Mouse (Mus musculus) spleen, adult 18-20 months (tissue): Measurements from ENCODE around the gene Comt.

Experiments
- DNase-seq, 2 experiments: peaks; one replicate each; pipeline ENCODE4 v3.0.0; 2022; ENCODE audit warnings: mixed read lengths in 2 of 2

Comt gene

DNA sequence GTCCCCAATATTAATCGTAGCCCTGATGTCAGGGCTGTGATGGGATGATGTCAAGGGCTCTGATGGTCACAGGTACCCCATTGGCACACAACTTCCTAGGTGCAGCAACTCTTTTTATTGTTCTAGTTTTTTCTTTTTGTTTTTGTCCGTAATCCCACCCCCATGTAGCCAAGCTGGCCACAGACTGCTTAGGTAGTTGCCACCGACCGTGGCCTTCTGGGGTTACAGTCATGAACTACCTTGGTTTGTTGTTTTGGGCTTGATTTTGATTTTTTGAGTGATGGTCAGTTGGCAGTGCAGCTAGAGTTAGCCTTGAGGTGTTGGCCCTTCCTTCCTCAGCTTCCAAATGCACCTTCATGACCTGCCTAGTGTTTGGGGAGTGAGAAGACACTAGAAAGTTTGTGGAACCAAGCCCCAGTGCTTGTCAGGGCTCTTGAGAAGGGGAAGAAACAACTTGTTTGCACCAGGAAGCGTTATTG is at the start of gene Comt:
TSS of gene Comt (minus strand) at position 51 of the 479 bp plus-strand sequence.
- no peak for DNase-seq

DNA sequence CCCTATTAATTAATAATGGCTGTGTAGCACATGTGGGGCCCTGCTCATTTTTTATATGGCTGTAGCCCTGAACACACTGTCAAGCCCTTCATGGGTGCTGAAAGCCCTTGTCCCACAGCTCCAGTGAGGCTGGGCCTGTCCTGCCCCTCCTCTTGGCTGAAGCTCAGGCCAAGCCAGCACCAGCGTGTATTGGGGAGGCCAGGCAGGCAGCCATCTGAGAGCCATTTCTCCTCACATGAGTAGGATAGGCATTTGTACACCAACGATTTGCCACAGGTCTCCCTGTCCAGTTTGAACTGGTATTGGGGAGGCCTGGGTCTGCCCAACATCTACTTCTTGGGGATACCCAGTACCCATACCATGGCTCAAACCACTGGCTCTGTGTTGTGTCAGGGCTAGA is 47.4 kb upstream of the Comt start:
- no peak for DNase-seq

DNA sequence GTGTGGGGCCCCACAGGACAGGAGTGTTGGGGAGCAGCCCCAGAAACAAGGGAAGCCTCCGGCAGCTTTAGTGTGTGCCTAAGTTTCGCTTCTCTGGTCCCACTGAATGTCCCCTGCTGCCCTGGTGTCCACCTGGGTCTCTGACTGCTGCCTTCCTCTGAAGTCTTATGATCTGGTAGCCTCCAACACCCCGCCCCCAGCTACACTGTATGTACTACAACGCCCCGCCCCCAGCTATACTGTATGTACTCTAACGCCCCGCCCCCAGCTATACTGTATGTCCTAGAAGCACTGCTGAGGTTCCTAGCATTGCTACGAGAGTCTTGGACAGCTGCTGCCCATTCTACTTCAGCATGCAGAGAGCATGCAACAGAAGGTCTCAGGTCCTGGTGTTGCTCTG is 46.3 kb upstream of the Comt start:
- no peak for DNase-seq

DNA sequence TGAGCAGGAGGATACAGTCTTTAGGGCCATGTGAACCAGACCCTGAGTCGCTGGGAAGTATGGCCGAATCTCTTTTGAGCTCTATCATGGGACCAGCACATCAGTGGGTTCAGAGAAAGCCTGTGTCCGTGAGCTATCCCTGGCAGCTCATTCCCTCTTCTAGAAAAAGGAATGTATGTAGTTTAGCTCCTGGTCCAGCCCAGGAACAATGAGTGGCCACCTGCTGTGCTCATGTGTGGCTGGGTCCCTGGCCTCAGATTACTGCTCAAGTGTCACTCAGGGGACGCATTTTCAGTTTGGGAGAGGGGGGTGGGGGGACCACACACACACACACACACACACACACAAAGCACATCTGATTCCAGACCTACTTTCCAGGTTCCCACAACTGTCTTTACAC is 45.8 kb upstream of the Comt start:
- no peak for DNase-seq

DNA sequence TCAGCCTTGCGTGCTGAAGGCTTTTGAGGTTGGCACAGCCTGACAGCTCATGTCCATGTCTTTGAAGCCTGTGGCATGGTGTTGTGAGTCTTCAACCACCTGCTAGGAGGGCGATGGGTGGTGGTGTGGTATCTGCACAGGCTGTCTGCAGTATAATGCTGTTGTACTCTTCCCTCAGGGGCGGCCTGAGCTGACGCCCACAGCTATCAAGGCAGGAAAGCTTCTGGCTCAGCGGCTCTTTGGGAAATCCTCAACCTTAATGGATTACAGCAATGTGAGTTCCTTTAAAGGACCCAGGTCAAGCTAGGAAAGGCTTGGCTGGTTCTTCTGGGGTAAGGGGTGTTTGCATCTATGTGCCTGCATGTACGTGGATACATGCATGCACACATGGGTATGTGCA is 45.3 kb upstream of the Comt start:
- no peak for DNase-seq

DNA sequence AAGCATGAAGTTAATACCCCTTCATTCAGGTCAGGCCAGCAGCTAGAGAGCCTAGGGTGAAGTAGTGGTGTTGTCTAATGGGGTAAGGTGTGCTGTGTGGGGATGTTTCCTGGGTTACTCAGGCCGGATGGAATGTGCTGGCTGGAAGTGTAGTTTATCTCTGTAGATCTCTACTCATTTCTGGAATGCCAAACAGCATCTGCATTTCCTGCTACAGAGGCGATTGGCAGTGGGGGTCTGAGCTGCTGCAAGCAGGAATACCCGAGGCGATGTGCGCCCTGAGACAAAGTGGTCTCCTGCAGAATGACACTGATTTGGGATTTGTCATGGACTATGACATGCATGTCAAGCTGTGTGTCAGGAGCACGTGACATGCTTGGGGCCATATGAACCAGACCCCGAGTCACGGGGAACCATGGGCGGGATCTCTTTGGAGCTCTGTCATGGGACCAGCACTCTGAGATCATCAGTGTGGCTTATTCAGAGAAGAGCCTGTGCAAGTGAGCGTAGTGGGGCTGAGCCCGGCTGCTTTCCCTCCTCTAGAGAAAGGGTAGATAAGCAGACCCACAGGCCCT is 44.8 kb upstream of the Comt start:
- no peak for DNase-seq

DNA sequence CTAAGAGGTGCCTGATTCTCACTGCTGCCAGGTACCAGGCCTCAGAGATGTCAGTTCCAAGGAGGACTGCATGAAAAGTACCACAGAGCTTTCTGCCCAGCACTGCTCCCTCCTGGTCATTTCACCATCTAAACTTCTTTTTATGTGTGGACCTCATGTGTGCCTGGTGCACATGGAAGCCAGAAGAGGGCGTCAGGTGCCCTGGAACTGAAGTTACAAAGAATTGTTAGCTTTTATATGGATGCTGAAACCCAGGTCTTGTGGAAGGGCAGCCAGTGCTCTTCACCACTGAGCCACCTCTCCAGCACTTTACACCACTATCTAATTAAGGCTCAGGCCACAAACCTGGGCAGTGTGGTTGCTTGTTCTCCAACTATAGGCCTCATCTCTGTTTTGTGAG is 44.2 kb upstream of the Comt start:
- no peak for DNase-seq

DNA sequence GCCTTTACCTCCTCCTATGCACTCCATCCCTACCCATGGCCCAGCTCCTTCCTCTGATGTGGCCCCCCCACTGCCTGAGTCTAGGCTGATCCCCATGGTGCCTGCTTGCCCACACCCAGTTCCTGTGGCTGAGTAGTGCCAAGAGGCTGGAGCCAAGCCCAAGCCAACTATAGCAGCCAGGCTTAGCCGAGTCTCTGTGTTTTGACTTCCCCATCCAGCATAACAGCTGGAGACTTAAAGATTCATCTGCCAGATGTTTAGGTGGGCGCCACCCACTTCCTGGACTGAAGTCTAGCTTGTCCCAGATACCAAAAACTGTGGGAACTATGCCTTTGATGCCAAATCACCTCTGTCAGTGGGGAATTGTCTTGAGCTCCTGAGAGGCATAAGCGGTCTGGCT is 37.6 kb upstream of the Comt start:
- DNase-seq: no peak

DNA sequence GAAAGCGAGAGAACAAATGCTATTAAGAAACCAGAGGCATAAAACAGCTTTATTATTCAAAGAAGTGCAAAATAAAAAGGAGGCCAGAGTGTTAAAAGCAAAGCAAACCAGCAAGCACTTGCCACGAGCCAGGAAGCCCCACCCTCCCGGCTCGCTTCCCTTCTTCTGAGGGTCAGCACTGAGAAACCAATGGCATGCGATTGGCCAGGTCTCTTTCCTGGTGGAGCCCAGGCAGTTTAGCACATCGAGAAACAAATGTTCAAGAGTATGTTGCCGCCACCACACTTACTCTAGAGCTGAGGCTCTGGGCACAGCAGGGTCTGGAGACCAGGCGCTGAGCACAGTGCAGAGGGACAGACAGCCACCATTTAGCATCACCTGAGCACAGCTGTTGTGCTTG is 35.9 kb upstream of the Comt start:
- DNase-seq: no peak

DNA sequence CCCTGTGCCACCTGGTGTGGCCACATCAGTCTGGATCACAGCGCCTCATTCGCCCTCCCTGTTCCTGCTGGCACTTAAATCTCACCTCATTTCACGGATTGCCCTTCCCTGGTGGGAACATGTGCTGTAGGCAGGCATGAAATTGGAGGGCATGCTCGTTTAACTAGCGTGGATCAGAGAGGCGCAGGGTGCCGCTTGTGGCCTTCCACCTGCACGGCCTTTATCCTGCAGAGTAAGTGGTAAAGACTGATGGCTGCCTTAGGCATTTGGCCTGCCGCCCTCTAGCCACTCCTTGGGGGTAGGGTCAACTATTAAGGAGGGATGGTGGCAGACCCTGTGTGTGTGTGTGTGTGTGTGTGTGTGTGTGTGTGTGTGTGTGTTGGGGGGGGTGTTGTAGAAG is 35.4 kb upstream of the Comt start:
- DNase-seq: no peak

DNA sequence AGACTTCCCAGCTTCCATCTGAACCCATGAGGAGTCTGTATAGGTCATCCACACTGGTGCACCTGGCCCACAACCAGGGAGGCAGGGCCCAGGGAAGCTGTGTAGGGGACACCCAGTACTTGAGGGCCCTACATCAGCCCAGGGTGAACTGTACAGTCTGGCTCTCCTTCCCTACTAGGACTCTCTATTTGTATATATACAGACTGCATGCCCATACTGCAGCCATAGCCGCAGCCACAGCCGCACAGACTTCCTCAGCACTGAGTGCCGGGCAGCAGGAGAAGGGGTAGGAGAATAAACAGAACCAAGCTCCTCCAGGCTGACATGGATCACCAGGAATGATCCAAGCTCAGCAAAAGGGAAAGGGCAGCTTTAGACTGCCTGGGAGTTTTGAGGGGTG is 34.2 kb upstream of the Comt start:
- DNase-seq: no peak

DNA sequence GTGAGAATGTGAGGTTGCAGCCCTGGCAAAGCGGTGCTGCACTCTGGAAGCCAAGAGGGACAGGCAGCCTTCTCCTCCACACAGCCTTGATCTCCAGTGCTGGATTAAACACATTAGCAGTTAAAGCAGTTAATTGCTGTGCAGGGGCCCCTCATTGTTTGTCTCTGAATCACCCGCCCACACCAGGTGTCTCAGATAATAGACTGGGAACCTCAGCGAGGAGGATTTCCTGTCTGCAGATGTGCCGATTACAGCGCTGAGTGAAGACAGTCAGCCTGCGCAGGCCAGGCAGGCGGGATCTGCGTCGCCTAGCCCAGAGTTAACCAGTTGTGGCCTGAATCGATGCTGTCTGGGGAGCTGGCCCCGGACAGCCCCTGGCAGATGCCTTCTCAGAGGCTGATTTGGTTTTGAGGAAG is 33.3 kb upstream of the Comt start:
- DNase-seq: peak in 1 of 2 experiments; percentile 21

DNA sequence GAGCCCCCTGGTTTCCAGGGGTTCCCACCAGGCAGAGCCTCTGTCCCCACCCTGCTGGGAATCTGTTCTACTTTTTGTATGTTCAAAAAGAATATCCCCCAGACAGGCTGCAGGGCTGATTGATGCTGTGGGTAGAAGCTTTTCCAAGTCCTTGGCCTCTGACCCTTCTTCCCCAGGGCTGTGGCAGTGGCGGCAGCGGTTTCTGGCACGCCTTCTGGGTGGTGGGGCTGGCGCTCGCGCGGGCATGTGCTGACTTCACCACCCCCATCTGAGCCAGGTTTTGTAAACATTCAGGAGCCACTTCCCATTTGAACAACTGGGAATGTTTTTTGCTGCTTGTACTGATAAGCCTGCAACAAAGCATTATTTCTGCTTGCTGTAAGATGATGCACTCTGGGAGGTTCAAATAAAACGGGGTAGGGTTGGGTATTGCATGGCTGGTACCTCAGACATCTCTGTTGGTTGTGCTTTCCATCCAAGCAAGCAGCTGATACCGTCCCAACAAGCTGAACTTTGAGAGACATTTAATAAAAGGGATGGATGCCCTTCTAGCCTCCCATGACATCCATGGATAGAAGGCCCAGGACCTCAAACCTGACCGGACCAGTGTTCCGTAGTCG is 32.8 kb upstream of the Comt start:
- DNase-seq: no peak

DNA sequence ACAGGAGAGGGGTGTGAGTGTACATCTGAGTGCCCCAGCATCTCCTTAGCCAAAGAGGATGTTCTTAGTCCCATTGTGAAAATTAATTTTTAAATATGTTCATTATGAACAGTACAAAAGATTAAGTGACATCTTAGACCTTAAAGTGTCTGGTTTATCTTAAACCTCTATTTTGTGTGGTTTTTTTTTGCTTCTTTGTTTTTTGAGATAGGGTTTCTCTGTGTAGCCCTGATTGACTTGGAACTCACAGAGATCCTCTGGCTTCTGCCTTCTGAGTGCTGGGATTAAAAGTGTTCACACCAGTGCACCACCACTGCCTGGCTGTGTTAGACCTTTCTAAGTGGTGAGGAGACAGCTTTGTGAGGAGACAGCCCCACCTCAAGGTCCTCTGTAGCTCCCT is 32.0 kb upstream of the Comt start:
- DNase-seq: no peak

DNA sequence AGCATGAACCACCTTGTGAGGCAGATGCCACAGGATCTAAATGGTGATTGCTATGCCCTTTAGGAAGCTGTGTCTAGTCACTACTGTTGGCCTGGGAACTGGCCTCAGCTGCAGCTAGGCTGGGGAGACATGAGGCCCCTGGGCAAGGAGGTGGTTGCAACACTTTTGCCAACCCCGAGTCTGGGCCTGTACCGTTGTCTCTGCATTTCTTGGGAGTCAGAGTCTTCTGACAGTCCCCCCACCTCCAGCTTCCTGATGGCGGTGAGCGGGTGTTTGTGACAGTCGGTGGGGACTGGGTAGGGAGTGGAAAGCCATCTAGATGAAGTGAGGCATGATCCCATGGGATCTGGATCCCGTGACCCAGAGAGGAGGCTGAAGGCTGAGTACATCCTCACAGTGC is 28.8 kb upstream of the Comt start:
- DNase-seq: no peak

DNA sequence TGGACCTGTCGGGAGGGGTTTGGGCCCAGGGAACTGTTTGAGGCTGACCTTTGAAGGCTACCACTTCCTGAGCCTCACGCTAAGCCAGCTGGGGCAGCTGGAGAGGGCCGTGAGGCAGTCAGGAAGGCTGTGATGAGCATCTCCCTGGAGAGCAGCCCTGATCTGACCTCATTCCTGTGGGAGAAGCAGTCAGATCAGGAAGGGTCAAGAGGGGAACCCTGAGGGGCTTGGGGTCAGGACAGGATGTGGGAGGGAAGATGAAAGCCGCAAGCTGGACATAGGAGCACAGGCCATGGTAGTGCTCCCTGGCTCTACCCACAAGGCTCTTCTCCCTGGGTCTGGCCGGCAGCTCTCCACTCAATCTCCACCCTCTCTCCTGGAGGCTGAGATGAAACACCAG is 27.2 kb upstream of the Comt start:
- DNase-seq: no peak

DNA sequence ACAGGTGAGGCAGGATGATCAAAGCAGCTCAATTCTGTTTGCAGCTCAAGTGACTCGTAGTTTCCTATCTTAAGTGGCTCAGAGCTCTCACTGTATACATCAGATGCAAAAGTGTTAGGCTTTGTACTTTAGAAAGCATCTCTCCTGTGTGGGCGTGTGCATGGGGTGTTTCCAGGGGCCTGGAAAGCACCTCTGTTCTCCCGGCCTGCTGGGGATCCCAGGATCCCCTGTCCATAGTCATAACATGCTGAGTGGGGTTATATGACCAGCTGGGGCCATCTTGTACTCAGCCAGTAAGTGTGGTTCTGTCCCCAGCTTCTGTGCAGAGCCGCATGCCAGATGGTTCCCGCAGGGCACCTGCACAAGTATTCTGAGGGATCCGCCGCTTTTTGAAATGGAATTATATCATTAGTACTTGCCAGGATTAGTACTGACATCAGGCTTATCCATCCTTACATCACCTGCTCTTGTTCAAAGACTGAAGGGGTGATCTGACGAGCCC is 25.8 kb upstream of the Comt start:
- DNase-seq: no peak

DNA sequence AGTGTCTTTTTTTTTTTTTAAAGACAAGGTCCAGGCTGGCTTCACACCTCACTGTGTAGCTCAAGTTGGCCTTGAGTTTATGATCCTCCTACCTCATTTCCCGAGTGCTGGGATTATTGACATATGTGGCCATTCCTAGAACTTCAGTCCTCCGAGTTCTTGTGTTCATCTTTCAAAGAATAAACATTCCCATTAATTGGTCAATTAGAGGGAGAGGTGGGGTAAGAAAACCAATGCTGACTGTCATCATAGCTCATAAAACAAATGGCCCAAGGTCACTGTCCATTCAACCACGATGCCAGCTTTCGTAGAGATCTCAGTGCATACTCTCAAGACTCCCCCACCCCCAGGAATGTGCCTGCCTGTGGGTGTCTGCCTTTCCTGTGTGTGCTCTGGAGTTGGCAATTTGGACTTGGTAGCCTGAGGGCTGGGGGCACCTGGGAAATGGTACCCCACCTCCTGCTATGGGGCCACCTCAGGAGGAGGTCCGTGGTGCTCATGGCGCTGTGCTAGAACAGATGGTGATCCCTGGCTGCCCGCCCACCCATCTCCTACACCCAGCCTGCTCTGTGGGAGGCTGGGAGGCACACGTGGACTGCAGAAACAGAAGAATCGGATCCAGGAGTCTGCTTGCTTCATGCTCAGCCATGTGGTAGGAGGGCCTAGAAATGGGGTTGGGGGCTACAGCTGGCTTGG is 25.0 kb upstream of the Comt start:
- no peak for DNase-seq

DNA sequence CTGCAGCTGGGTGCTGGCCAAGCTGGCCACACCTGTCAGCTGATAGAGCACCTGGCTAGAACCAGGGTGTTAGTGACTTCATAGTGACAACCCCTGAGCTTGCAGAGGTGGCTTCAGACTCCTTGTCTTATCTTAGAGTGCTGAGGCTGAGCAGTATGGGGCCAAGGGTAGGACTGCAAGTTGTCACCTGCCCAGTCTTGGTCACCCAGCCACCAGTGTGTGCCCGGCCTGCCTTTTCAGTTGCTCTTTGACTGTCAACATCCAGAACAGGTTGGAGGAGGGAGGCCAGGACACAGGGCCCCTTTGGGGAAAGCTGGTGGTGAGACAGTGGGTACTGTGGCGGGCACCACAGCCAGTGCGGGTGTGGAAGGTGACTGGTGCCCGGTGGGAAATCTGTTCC is 22.4 kb upstream of the Comt start:
- no peak for DNase-seq

DNA sequence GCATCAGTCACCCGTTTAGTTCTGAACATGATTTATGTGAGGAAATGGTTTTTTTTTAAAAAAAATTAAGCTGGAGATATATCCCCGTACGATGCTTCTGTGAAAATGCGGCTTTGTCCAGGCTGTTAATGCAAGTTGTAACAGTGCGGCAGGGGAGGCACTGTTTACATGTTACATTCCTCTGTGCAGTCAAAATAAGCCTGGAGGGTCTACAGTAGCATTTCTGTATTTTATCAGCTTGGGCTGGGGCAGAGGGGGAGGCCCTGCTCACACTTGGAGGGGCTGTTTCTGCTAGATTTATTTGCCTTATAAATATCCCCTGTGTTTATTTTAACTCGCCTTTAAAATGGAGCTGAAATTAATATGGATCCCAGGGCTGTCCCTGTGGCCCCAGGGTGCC is 21.5 kb upstream of the Comt start:
- DNase-seq: no peak

DNA sequence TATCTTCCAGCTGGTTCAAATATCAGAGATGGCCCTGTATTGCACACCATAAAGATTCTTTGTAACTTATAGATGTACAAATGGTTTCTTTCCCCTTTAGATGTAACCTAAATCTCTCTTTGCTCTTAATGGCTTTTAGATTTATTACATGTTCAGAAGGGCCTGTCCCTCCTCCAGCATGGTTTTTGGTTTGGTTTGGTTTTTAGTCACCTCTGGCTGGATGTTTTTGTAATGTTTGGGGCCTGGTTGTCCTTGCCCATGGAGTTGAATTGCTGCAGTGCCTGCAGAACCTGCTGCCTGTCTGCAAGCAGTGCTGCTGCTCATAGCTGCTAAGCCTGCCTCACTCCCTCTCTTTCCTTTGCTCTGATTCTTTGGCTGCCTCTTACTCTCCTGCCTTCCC is 20.6 kb upstream of the Comt start:
- DNase-seq: no peak

DNA sequence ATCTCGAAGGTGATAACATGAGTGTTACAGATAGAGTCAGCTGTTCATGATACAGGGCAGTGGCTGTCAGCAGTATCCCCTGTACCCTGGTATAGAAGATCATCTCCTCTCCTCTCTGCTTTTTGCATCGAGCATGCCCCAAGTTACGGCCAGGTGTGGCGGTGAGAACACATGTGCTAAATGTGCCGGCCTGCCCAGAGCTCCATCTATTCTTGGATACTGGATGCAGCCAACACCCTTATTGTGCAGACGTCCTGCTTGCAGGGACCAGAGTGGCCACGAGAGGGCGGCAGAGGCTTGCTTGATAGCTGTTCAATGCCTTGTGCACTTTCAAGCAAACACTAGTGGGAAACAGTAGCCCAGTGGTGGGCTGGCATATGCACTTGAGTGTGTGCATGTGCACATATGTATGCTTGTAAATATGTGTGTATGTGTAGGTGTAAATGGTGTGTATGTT is 16.8 kb upstream of the Comt start:
- peak; percentile 71 to 94 for DNase-seq

DNA sequence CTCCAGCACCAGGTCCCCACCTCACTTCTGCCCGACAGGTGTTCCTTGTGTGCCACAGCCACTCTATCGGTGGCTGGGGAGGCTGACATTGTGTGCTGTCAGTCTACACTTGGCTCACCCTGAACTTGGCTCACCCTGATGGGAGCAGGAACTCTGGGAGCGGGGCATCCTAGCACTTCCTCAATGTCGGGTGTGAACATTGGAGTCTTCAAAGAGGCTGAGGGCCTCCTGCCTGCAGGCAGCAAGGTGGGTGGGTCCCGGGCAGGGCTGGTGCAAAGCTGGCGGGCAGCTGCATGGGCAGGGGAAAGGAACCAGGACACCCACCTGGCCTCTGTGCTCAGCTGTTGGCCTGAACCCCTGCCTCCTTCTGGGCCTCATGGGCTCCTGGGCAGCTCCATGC is 9.5 kb upstream of the Comt start:
- DNase-seq: no peak

DNA sequence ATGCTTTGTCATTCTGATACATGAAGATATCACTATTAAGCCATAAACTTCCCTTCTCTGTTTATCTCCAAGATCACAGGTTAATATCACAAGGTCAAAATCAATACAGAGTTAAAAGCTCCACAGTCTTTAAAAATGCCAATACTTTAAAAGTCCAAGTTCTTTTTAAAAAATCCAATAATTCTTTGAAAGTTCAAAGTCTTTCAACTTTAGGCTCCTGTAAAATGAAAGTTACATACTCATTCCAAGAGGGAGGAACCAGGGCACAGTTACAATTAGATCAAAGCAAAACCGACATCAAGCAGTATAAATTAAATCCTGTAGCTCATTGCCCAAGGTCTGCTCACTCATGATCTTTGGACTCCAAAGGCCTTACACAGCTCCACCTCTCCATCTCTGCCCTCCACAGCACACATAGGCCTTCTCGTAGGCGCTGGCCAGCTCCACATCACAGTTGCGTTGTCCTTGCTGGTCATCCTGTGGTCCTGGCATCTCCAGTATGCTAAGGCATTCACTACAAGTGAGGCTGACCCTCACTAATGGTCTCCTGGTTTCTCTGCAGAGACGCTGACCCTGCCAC is 6.8 kb upstream of the Comt start:
- no peak for DNase-seq
